Mouse (Mus musculus) lung, postnatal 25 days (tissue): Measurements from ENCODE around the gene Tbc1d19.

Experiments
- DNase-seq: peaks from one replicate; pipeline ENCODE4 v3.0.0; 2022; ENCODE audit warnings: low spot score

Tbc1d19 gene

GRCm38 (mm10) chr5:53909201-53909600, 99.8 kb downstream of the Tbc1d19 start:
- no peak for DNase-seq

DNA sequence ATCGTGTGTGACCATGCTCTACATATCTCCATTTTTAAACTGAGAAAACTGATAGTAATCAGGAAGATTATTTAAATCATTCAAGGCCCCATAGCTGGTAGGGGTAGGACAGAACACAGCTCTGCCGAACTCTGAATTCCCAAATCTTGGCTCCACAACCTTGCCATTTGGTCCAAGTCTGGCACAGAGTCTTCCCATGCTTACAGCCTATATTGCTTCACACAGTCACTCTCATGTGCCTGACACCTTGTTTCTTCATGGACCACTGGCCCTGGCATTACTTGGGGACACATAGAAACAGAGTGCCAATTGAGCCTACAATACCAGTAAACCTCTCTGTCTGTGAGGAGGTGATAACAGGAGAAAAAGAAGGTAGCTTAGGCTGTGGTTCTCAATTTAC, 111.0 kb downstream of the Tbc1d19 start:
- DNase-seq: no peak

GRCm38 (mm10) chr5:53922149-53922904, 112.9 kb downstream of the Tbc1d19 start:
- no peak for DNase-seq

- no peak for DNase-seq
Measured at GRCm38 (mm10) chr5:53924005-53924404, 114.6 kb downstream of the Tbc1d19 start.

DNA sequence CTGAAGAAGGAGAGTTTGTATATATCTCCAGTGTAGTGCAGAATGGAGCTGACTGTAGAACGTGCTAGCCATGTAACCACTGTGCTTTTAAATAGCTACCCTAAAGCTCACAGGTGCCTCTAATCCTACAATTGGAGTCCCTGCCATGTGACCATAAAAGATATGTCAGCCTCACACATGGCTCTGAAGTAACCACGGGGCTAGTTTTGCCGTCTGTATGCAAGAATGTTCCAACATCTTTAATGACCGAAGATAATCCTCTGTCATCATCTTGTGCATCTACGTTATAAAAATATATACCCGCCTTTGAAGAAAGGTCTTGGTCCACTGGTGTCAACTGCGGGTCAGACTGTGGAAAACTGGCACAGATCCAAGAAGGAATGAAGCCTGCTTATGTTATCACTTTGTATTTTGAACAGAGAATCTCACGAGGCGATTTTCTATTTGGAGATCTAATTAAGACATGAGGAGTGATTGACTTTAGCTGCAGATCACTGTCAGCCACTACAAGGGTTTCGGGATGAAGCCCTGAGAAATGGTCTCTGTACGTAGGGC, 117.0 kb downstream of the Tbc1d19 start:
- DNase-seq: no peak

DNA sequence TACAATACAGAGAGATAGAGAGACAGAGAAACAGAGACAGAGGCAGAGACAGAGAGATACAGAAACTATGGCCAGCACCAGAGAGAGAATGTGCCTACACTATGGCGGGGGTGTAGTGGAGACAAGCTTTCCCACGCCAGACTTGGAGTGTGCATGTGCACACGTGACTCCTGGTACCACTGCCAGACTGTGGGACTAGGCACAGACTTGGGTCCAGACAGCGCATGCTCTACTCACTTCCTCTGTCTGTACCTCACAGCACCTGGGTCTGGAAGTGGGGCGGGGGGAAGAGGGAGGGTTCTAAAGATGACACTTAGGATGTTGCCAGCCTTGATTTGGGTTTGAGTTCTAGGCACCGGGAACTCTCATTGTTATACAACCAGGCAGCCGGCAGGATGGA, 118.5 kb downstream of the Tbc1d19 start:
- DNase-seq: no peak

DNA sequence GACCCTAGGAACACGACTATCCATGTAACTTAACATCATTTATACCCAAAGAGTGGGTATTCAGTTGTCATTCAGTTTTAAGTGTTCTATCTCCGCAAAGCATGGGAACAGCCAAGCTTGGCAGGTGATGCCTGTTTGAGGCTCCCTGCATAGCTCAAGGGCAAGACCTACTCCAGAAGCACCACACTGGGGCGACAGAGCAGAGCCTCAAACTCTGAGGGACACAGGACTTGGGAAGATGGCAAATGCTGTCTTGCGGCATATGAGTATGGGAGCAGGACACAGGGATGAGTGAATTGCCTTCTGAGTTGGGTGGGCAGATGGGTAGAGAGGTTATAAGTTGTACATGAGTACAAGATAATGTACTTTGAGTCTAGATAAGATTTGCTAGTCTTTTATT, 119.1 kb downstream of the Tbc1d19 start:
- DNase-seq: no peak

DNA sequence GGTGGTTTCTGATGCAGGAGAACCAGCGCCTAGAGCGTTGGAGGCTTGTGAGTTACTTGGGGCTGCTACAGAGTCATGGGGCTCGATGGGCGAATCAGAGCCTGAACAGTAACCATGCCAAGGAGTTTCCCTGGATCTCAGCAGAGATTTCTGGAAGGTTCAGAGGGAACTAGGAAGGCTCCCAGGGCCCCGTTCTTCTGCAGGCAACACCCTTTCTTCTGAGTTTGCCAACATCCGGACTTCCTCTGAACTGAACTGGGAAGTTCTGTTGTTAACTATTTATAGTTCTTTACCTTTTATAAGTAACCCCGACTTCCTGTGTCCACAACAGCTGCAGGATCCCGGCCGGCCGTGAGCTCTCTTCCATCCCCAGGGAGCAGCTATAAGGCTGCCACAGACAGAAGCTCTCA, 119.8 kb downstream of the Tbc1d19 start:
- DNase-seq: peak; percentile 57

GRCm38 (mm10) chr5:53929814-53930213, 120.4 kb downstream of the Tbc1d19 start:
- DNase-seq: no peak

- DNase-seq: no peak
Measured at GRCm38 (mm10) chr5:53931011-53931410, 121.6 kb downstream of the Tbc1d19 start.

DNA sequence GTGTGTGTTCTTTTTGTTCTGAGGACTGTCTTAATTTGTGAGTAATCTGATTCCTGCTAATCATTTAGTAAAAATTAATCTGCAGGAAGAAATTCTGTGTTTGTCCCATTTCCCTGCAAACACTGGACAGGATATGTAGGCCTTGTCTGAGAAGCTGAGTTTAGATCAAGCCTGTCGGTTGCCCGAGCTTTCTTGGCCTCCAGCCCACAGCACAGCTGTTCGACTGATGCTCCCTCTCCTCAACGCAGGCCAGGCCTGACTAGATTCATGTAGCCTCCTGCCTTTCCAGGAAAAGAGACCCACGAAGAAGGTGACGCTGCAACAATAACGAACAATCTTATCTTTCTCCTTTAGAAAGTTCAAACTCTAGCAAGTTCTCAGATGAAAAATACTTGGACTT, 124.2 kb downstream of the Tbc1d19 start:
- peak; percentile 73 for DNase-seq

- no peak for DNase-seq
Measured at GRCm38 (mm10) chr5:53934040-53934439, 124.6 kb downstream of the Tbc1d19 start.

- DNase-seq: no peak
Measured at GRCm38 (mm10) chr5:53934826-53935225, 125.4 kb downstream of the Tbc1d19 start.

DNA sequence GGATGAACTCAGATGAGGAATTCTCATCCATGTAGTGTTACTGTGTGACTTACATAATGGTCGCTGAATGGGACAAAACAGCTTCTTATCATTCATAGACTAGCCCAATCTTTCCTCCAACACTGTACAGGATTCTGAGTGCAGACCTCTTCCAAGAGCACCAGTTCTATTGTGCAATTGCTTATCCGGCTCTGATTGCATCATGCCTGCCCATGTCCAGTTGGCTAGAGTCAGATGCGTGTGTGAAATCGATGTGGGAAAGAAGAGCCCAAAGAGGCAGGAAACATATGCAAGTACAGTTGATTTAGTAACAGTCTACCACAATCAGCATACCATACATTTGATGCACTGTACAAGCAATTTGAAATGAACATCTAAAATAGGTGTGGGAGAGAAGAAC, 127.8 kb downstream of the Tbc1d19 start:
- DNase-seq: peak; percentile 78

DNA sequence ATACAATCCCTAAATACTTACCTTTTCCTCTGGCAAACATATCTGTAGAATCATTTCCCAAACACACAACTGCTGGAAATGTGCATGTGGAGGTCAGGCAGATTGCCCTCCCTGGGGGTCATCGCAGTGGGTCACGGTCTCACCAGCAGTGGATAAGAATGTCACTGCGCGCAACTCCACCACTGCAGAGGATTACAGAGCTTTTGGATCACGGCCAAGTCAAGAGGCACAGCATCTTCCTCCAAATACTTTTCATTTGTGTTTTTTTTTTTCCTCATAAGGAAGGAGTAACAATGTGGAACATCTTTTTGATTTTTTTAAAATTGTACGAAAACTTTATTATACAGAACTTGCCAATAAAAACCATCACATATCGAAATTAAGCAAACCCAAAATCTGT, 129.6 kb downstream of the Tbc1d19 start:
- DNase-seq: no peak

DNA sequence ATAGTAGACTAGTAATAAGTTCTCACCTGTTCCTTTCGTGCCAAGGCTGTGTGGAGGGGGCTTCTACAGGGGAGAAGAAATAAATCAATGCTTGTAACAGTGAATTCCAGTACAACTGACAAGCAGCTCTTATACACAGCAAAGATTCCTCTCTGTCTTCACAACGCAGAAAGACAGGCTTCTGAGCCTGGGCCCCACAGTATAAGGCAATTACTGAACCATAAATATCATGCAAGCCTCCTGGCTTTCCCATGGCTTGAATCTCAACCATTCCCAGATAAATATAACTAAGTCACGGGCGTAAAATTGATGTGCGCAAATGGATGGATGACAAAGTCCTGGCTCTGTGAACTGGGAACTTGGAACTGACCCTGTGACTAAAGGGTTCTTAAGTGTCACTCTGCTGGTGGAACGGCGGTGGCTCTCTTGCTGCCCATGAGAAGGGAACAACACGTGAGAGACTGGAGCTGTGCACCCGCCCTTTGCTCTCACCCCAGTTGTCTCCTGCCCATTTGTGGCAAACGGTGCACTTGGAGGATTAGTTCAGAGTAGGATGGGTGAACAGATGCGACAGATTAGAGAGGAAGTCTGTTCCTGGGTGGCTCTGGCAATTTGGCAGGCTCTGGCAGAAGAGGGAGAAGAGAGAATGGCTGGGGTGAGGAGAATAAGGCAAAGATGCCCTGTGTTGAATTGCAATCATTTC, 132.1 kb downstream of the Tbc1d19 start:
- DNase-seq: no peak

DNA sequence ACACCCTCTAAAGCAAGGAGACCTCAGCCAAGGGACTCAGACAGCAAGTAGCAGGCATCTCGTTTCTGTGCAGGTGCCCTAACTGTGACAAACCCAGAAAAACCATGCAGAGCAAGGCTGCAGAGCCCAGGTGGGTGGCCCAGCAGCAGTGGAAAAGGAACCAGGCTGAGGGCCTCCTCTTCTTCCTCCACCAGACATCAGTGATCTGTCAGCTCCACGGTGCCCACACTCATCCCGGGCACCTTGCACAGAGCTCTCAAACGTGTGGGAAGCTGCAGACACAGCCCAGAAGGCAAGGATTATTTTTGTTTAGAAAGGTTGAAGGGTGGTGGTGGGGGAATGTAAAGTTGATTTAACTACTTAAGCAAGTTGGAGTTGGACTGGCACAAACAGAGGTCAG, 132.9 kb downstream of the Tbc1d19 start:
- no peak for DNase-seq

DNA sequence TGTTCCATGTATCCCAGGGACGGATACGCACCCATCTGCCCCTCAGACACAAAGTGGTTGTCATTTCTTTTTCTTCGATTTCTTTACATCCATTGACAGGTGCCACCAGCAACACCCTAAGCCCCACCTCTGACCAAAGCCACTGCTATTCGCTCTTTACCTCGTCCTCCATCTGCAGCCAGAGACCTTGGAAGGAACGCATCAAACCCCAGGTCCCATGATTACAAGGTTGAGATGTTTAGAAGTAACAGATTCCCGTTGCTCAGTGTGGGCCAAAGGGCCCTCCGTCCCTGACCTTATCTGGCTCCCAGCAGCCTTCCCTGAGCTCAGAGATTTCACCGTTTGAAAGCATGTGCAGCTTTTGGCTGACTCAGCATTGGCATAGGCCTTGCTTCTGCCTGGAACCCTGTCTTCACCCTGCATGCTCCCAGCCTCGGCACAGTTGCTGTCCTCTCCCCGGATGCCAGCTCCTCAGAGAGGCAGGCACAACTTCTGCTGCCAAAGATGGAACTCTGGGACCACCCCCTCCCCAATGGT, 134.0 kb downstream of the Tbc1d19 start:
- DNase-seq: no peak

DNA sequence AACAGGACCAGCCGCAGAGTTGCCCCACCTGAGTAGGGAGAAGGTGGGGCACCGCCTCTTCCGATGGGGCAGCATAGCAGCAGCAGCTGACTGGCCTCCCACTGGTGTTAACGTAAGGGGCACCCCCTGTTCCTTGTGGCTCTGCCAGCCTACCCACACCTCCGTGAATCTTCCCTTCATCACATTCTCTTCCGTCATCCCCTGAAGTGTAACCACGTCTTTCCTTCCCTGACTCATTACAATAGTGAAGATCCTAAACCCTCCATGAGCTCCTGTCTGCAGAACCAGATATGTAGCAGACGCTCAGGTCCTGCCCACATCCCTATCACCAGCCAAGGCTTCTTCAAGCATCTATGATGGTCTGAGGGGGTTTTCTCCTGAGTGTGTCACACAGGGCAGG, 137.3 kb downstream of the Tbc1d19 start:
- no peak for DNase-seq

DNA sequence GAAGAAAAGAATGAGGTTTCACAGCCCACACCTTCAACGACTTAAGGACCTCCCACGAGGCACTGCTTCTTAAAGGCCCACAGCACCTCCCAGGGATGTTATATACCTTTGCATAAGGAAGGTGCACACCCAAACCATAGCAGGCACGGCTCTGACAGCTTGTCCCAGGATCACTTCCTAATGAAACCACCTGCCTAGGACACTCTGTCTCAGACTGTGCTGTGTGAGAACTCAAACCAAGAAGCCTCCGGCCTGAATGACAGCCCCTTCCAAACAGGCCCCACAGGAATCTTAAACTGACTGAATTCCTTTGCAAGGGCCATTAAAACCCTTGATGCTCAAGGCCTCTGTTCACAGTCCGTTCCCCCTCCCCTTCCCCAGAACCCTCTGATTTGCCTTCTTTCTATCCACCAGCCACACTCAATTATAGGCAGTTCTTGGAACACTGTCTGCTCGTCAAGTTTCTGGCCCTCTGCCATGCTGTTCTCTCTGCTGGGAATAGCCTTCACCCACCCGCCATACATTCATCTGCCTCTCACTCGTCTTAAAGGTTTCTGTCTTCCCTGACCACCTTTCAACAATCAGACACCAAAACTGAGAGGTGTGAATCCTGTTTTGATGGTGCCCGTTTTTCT, 138.3 kb downstream of the Tbc1d19 start:
- no peak for DNase-seq

- peak; percentile 90 for DNase-seq
Measured at GRCm38 (mm10) chr5:53948606-53949266, 139.3 kb downstream of the Tbc1d19 start.

- DNase-seq: peak; percentile 35
Measured at GRCm38 (mm10) chr5:53950189-53950588, 140.8 kb downstream of the Tbc1d19 start.
